Mouse (Mus musculus) hindbrain, embryonic 15.5 days (tissue): Measurements from ENCODE around the gene Ppara. TPM values are rescaled to one million over a fixed set of nuclear protein-coding genes. Genes with fewer than 3 reads are reported as not detected.

ENCODE experiments used
- ATAC-seq: fragments of 200-750 bp; cut with Nextera tagmentation; 2 replicates; pipeline ENCODE4 v1.8.0; 2017; ENCODE audit warnings: low read depth, moderate number of reproducible peaks, moderate TSS enrichment; ENCODE audit not compliant: low FRiP score
- H3K27ac ChIP-seq: fragments of 300-500 bp; sonication (generic); replicated peaks from 2 replicates; pipeline ENCODE4 v1.5.1; 2015; ENCODE audit warnings: mild to moderate bottlenecking, inconsistent platforms
- H3K27me3 ChIP-seq: fragments of 300-500 bp; sonication (generic); 2 replicates; pipeline ENCODE4 v1.6.1; 2015; ENCODE audit warnings: control low read depth, inconsistent platforms
- H3K36me3 ChIP-seq: fragments of 300-500 bp; sonication (generic); 2 replicates; pipeline ENCODE4 v1.6.1; 2015; ENCODE audit warnings: control low read depth, inconsistent platforms
- H3K4me1 ChIP-seq: fragments of 300-500 bp; sonication (generic); replicated peaks from 2 replicates; pipeline ENCODE4 v1.6.1; 2015; ENCODE audit warnings: control low read depth, inconsistent platforms
- H3K4me2 ChIP-seq: fragments of 300-500 bp; sonication (generic); 2 replicates; pipeline ENCODE4 v1.6.1; 2015; ENCODE audit warnings: moderate library complexity, mild to moderate bottlenecking, inconsistent platforms
- H3K4me3 ChIP-seq: fragments of 300-500 bp; sonication (generic); 2 replicates; pipeline ENCODE4 v1.5.1; 2015; ENCODE audit warnings: mild to moderate bottlenecking, inconsistent platforms
- H3K9ac ChIP-seq: fragments of 300-500 bp; sonication (generic); 2 replicates; pipeline ENCODE4 v1.6.1; 2015; ENCODE audit warnings: inconsistent platforms
- H3K9me3 ChIP-seq: fragments of 300-500 bp; sonication (generic); 2 replicates; pipeline ENCODE4 v1.6.1; 2016; ENCODE audit warnings: control low read depth, inconsistent platforms
- WGBS: fragments of 180-500 bp; shearing (Covaris S2); methylation state at CpG from one replicate; pipeline ENCODE4 v1.1.7; 2015; 5-methylcytosine and 5-hydroxymethylcytosine counted together
- polyA plus RNA-seq: library from polyadenylated mRNA; unstranded; fragments of >200 nt; fragmentation: Nextera tagmentation; extraction: Ambion mirVana; gene quantifications from 2 replicates; pipeline ENCODE4 v1.2.1, GENCODE M21; 2015

The Ppara gene
- polyA plus RNA-seq, 1 experiment from 2014 or later, result 1.6 TPM

- H3K4me1 ChIP-seq, result peaks cover 45% of the 10 kb centered on the region
- no peak overlapping the region for H3K9ac ChIP-seq
- no peak overlapping the region for H3K4me2 ChIP-seq
- 78% methylated on average over 5 of the region's 5 CpGs for WGBS
- H3K4me3 ChIP-seq, result no peak overlapping the region
- H3K9me3 ChIP-seq, result no peaks in the 10 kb centered on the region
- peak overlapping the region; percentile 78 for H3K27ac ChIP-seq
- H3K36me3 ChIP-seq, result peaks cover 60% of the 10 kb centered on the region
- no peak for ATAC-seq
- no peaks in the 10 kb centered on the region for H3K27me3 ChIP-seq
These were observed 35.3 kb upstream of the Ppara start for GRCm38 (mm10) chr15:85699452-85699851.

GRCm38 (mm10) chr15:85699862-85700501 is 34.8 kb upstream of the Ppara start:
- peak overlapping the region; percentile 78 for H3K27ac ChIP-seq
- H3K27me3 ChIP-seq, result no peaks in the 10 kb centered on the region
- no peak overlapping the region for H3K9ac ChIP-seq
- no peak overlapping the region for H3K4me2 ChIP-seq
- H3K4me1 ChIP-seq, result peaks cover 50% of the 10 kb centered on the region
- H3K9me3 ChIP-seq, result no peaks in the 10 kb centered on the region
- WGBS, result 84% methylated on average over 13 of the region's 13 CpGs
- peaks cover 61% of the 10 kb centered on the region for H3K36me3 ChIP-seq
- ATAC-seq, result no peak
- H3K4me3 ChIP-seq, result no peak overlapping the region

GRCm38 (mm10) chr15:85700716-85701115 is 34.1 kb upstream of the Ppara start:
- no peak for ATAC-seq
- 83% methylated on average over 9 of the region's 9 CpGs for WGBS
- Histone ChIP-seq H3K36me3 (peaks cover 57% of the 10 kb centered on the region), H3K27ac (peak overlapping the region; percentile 78), H3K9me3 (no peaks in the 10 kb centered on the region), H3K4me3 (no peak overlapping the region), H3K4me2 (no peak overlapping the region), H3K4me1 (peaks cover 50% of the 10 kb centered on the region), H3K27me3 (no peaks in the 10 kb centered on the region), H3K9ac (no peak overlapping the region)

- peaks cover 50% of the 10 kb centered on the region for H3K4me1 ChIP-seq
- ATAC-seq, result no peak
These were observed 33.5 kb upstream of the Ppara start for GRCm38 (mm10) chr15:85701128-85701930.

GRCm38 (mm10) chr15:85702411-85702951 is 32.3 kb upstream of the Ppara start:
- H3K4me1 ChIP-seq, result peaks cover 50% of the 10 kb centered on the region
- peak overlapping the region; percentile 78 for H3K27ac ChIP-seq
- no peaks in the 10 kb centered on the region for H3K27me3 ChIP-seq
- WGBS, result 45% methylated on average over 13 of the region's 13 CpGs
- H3K9me3 ChIP-seq, result no peaks in the 10 kb centered on the region
- H3K4me2 ChIP-seq, result no peak overlapping the region
- peak; percentile 74 for ATAC-seq
- H3K36me3 ChIP-seq, result peaks cover 46% of the 10 kb centered on the region
- H3K4me3 ChIP-seq, result no peak overlapping the region
- H3K9ac ChIP-seq, result no peak overlapping the region

More at GRCm38 (mm10) chr15:85701128-85701930, 33.5 kb upstream of the Ppara start:
- Histone ChIP-seq H3K27ac (peak overlapping the region; percentile 78), H3K9me3 (no peaks in the 10 kb centered on the region), H3K27me3 (no peaks in the 10 kb centered on the region), H3K36me3 (peaks cover 52% of the 10 kb centered on the region), H3K4me3 (no peak overlapping the region), H3K4me2 (no peak overlapping the region), H3K9ac (no peak overlapping the region)
- WGBS, result 82% methylated on average over 10 of the region's 10 CpGs

- no peak overlapping the region for H3K9ac ChIP-seq
- no peaks in the 10 kb centered on the region for H3K27me3 ChIP-seq
- H3K9me3 ChIP-seq, result no peaks in the 10 kb centered on the region
- H3K4me1 ChIP-seq, result peaks cover 50% of the 10 kb centered on the region
- WGBS, result 49% methylated on average over 11 of the region's 11 CpGs
- peaks cover 44% of the 10 kb centered on the region for H3K36me3 ChIP-seq
- H3K4me3 ChIP-seq, result no peak overlapping the region
- no peak overlapping the region for H3K4me2 ChIP-seq
- ATAC-seq, result peak; percentile 54
- H3K27ac ChIP-seq, result peak overlapping the region; percentile 78
These were observed 31.6 kb upstream of the Ppara start for GRCm38 (mm10) chr15:85703194-85703641.

- Histone ChIP-seq H3K9ac (no peak overlapping the region), H3K36me3 (peaks cover 39% of the 10 kb centered on the region), H3K27ac (peak overlapping the region; percentile 78), H3K4me3 (no peak overlapping the region), H3K9me3 (no peaks in the 10 kb centered on the region), H3K27me3 (no peaks in the 10 kb centered on the region), H3K4me1 (peaks cover 50% of the 10 kb centered on the region), H3K4me2 (no peak overlapping the region)
- WGBS, result 87% methylated on average over 4 of the region's 4 CpGs
- no peak for ATAC-seq
These were observed 30.9 kb upstream of the Ppara start for GRCm38 (mm10) chr15:85703858-85704257.

- Histone ChIP-seq H3K4me2 (no peak overlapping the region), H3K27me3 (no peaks in the 10 kb centered on the region), H3K36me3 (peaks cover 33% of the 10 kb centered on the region), H3K9me3 (no peaks in the 10 kb centered on the region), H3K4me3 (no peak overlapping the region), H3K27ac (peak overlapping the region; percentile 78), H3K4me1 (peaks cover 48% of the 10 kb centered on the region), H3K9ac (no peak overlapping the region)
- no peak for ATAC-seq
- 83% methylated on average over 8 of the region's 8 CpGs for WGBS
These were observed 30.3 kb upstream of the Ppara start for GRCm38 (mm10) chr15:85704341-85705012.

GRCm38 (mm10) chr15:85705013-85705528 is 29.7 kb upstream of the Ppara start:
- H3K4me2 ChIP-seq, result no peak overlapping the region
- no peak overlapping the region for H3K4me3 ChIP-seq
- WGBS, result 81% methylated on average over 9 of the region's 9 CpGs
- H3K9ac ChIP-seq, result no peak overlapping the region
- no peaks in the 10 kb centered on the region for H3K27me3 ChIP-seq
- peaks cover 51% of the 10 kb centered on the region for H3K4me1 ChIP-seq
- H3K36me3 ChIP-seq, result peaks cover 30% of the 10 kb centered on the region
- no peak for ATAC-seq
- no peaks in the 10 kb centered on the region for H3K9me3 ChIP-seq
- peak overlapping the region; percentile 78 for H3K27ac ChIP-seq

- WGBS, result 76% methylated on average over 13 of the region's 13 CpGs
- Histone ChIP-seq H3K4me1 (peaks cover 55% of the 10 kb centered on the region), H3K27me3 (no peaks in the 10 kb centered on the region), H3K9me3 (no peaks in the 10 kb centered on the region), H3K9ac (no peak overlapping the region), H3K4me2 (no peak overlapping the region), H3K4me3 (no peak overlapping the region), H3K27ac (0 out of 2 replicates have a peak overlapping the region, but pooled peaks have one; percentile 9), H3K36me3 (peaks cover 30% of the 10 kb centered on the region)
- no peak for ATAC-seq
These were observed 29.0 kb upstream of the Ppara start for GRCm38 (mm10) chr15:85705566-85706332.

GRCm38 (mm10) chr15:85706527-85706926 is 28.3 kb upstream of the Ppara start:
- Histone ChIP-seq H3K27ac (0 out of 2 replicates have a peak overlapping the region, but pooled peaks have one; percentile 9), H3K9ac (no peak overlapping the region), H3K9me3 (no peaks in the 10 kb centered on the region), H3K4me1 (peaks cover 48% of the 10 kb centered on the region), H3K4me3 (no peak overlapping the region), H3K27me3 (no peaks in the 10 kb centered on the region), H3K4me2 (no peak overlapping the region), H3K36me3 (peaks cover 27% of the 10 kb centered on the region)
- no peak for ATAC-seq
- 93% methylated on average over 8 of the region's 8 CpGs for WGBS
